Mouse (Mus musculus) MEL (cell line): ENCODE measurements at regions not wholly inside any gene's neighbourhood (a gene's known extent, or its start where the extent isn't known, plus 50 kb on each side); places are given as distances from the start of the nearest gene placed in this dataset.

ENCODE experiments used
- DNase-seq: peaks from one replicate; pipeline ENCODE4 v3.0.0; 2011; ENCODE audit warnings: low read depth, low spot score
- H3K27ac ChIP-seq: 2 replicates; pipeline ENCODE4 v1.5.1; 2012; ENCODE audit warnings: low read depth, mild to moderate bottlenecking, control low read depth, low read length, moderate library complexity; ENCODE audit not compliant: control insufficient read depth
- H3K27me3 ChIP-seq, 2 experiments: fragments of 150-350 bp in 1 of 2; sonication (generic) in 1 of 2; 2 replicates each; pipeline ENCODE4 v1.6.1; 2012; ENCODE audit warnings: low read length in 2 of 2, mild to moderate bottlenecking in 2 of 2, improper control_type of control experiment in 1 of 2, moderate library complexity in 1 of 2; ENCODE audit not compliant: insufficient read depth in 2 of 2, control insufficient read depth in 1 of 2
- H3K36me3 ChIP-seq, 2 experiments: 2 replicates each; pipeline ENCODE4 v1.6.1; 2012 to 2014; ENCODE audit warnings: low read length in 2 of 2, improper control_type of control experiment in 1 of 2, inconsistent platforms in 1 of 2, mild to moderate bottlenecking in 1 of 2; ENCODE audit not compliant: insufficient read depth in 2 of 2, control insufficient read depth in 1 of 2
- H3K4me1 ChIP-seq, 2 experiments: fragments of 150-350 bp in 1 of 2; sonication (generic) in 1 of 2; 2 replicates each; pipeline ENCODE4 v1.6.1; 2012; ENCODE audit warnings: low read length in 2 of 2, improper control_type of control experiment in 1 of 2, mild to moderate bottlenecking in 1 of 2; ENCODE audit not compliant: insufficient read depth in 2 of 2, control insufficient read depth in 1 of 2
- H3K4me3 ChIP-seq, 2 experiments: fragments of 150-350 bp in 1 of 2; sonication (generic) in 1 of 2; 2 replicates each; pipeline ENCODE4 v1.5.1; 2012; ENCODE audit warnings: low read depth in 2 of 2, low read length in 2 of 2, mild to moderate bottlenecking in 2 of 2, moderate library complexity in 2 of 2, control low read depth in 1 of 2, improper control_type of control experiment in 1 of 2; ENCODE audit not compliant: control insufficient read depth in 1 of 2, insufficient read depth in 1 of 2
- H3K79me2 ChIP-seq: 2 replicates; pipeline ENCODE4 v1.6.1; 2012; ENCODE audit warnings: mild to moderate bottlenecking, low read length, moderate library complexity; ENCODE audit not compliant: control insufficient read depth, poor library complexity, insufficient read depth
- H3K9ac ChIP-seq: 2 replicates; pipeline ENCODE4 v1.6.1; 2012; ENCODE audit warnings: low read depth, mild to moderate bottlenecking, control low read depth, low read length, moderate library complexity; ENCODE audit not compliant: control insufficient read depth, poor library complexity, severe bottlenecking
- H3K9me3 ChIP-seq: fragments of 150-350 bp; sonication (generic); replicated peaks from 2 replicates; pipeline ENCODE4 v1.6.1; 2012; ENCODE audit warnings: mild to moderate bottlenecking, low read length, improper control_type of control experiment, moderate library complexity; ENCODE audit not compliant: insufficient read depth
- BHLHE40 ChIP-seq: IDR thresholded peaks from 2 replicates; pipeline ENCODE4 v1.6.1; 2012; ENCODE audit warnings: low read depth, mild to moderate bottlenecking, inconsistent platforms, low read length, improper control_type of control experiment, borderline replicate concordance
- CHD1 ChIP-seq: IDR thresholded peaks from 2 replicates; pipeline ENCODE4 v1.6.1; 2012; ENCODE audit warnings: low read depth, mild to moderate bottlenecking, inconsistent platforms, low read length, improper control_type of control experiment
- CHD2 ChIP-seq: IDR thresholded peaks from 2 replicates; pipeline ENCODE4 v1.6.1; 2011; ENCODE audit warnings: low read length, improper control_type of control experiment
- E2F4 ChIP-seq: IDR thresholded peaks from 2 replicates; pipeline ENCODE4 v1.6.1; 2011; ENCODE audit warnings: low read depth, low read length, improper control_type of control experiment, borderline replicate concordance
- ELF1 ChIP-seq: IDR thresholded peaks from 2 replicates; pipeline ENCODE4 v1.6.1; 2014; ENCODE audit warnings: low read depth, mild to moderate bottlenecking, inconsistent platforms, low read length, improper control_type of control experiment, moderate library complexity
- EP300 ChIP-seq, 2 experiments: IDR thresholded peaks; 2 replicates each; pipeline ENCODE4 v1.6.1; 2011; ENCODE audit warnings: improper control_type of control experiment in 2 of 2, low read length in 2 of 2, low read depth in 1 of 2, mild to moderate bottlenecking in 1 of 2
- GABPA ChIP-seq: IDR thresholded peaks from 2 replicates; pipeline ENCODE4 v1.6.1; 2012; ENCODE audit warnings: low read depth, mild to moderate bottlenecking, inconsistent platforms, low read length, improper control_type of control experiment, moderate library complexity
- GATA1 ChIP-seq: IDR thresholded peaks from 2 replicates; pipeline ENCODE4 v1.6.1; 2011; ENCODE audit warnings: low read depth, low read length, improper control_type of control experiment
- HCFC1 ChIP-seq: IDR thresholded peaks from 2 replicates; pipeline ENCODE4 v1.6.1; 2012; ENCODE audit warnings: low read depth, mild to moderate bottlenecking, inconsistent platforms, low read length, improper control_type of control experiment, moderate library complexity
- MAZ ChIP-seq: IDR thresholded peaks from 2 replicates; pipeline ENCODE4 v1.6.1; 2012; ENCODE audit warnings: low read depth, mild to moderate bottlenecking, inconsistent platforms, low read length, improper control_type of control experiment
- MEF2A ChIP-seq: IDR thresholded peaks from 2 replicates; pipeline ENCODE4 v1.6.1; 2014; ENCODE audit warnings: low read depth, mild to moderate bottlenecking, inconsistent platforms, low read length, improper control_type of control experiment; ENCODE audit not compliant: poor library complexity, insufficient replicate concordance, severe bottlenecking; ENCODE audit errors: extremely low read depth
- MXI1 ChIP-seq: IDR thresholded peaks from 2 replicates; pipeline ENCODE4 v1.6.1; 2011; ENCODE audit warnings: mild to moderate bottlenecking, low read depth, low read length, improper control_type of control experiment
- MYC ChIP-seq: IDR thresholded peaks from 2 replicates; pipeline ENCODE4 v1.6.1; 2011; ENCODE audit warnings: low read depth, mild to moderate bottlenecking, low read length, improper control_type of control experiment, moderate library complexity
- NELFE ChIP-seq: IDR thresholded peaks from 2 replicates; pipeline ENCODE4 v1.6.1; 2011; ENCODE audit warnings: low read depth, low read length, improper control_type of control experiment
- NRF1 ChIP-seq: IDR thresholded peaks from 2 replicates; pipeline ENCODE4 v1.6.1; 2014; ENCODE audit warnings: low read depth, mild to moderate bottlenecking, inconsistent platforms, low read length, improper control_type of control experiment, moderate library complexity; ENCODE audit not compliant: poor library complexity, insufficient read depth, severe bottlenecking
- POLR2A ChIP-seq, 2 experiments: IDR thresholded peaks; 2 replicates each; pipeline ENCODE4 v1.6.1; 2011 to 2012; ENCODE audit warnings: low read length in 2 of 2, mild to moderate bottlenecking in 2 of 2, control low read depth in 1 of 2, improper control_type of control experiment in 1 of 2, low read depth in 1 of 2, moderate library complexity in 1 of 2; ENCODE audit not compliant: control insufficient read depth in 1 of 2, insufficient read depth in 1 of 2, poor library complexity in 1 of 2
- RAD21 ChIP-seq: IDR thresholded peaks from 2 replicates; pipeline ENCODE4 v1.6.1; 2011; ENCODE audit warnings: mild to moderate bottlenecking, low read depth, low read length, improper control_type of control experiment
- RCOR1 ChIP-seq: IDR thresholded peaks from 2 replicates; pipeline ENCODE4 v1.6.1; 2012; ENCODE audit warnings: low read depth, mild to moderate bottlenecking, inconsistent platforms, low read length, improper control_type of control experiment
- SIN3A ChIP-seq: IDR thresholded peaks from 2 replicates; pipeline ENCODE4 v1.6.1; 2012; ENCODE audit warnings: low read length, improper control_type of control experiment, inconsistent platforms
- SMC3 ChIP-seq: IDR thresholded peaks from 2 replicates; pipeline ENCODE4 v1.6.1; 2011; ENCODE audit warnings: low read depth, low read length, improper control_type of control experiment
- TAL1 ChIP-seq: IDR thresholded peaks from 2 replicates; pipeline ENCODE4 v1.6.1; 2012; ENCODE audit warnings: mild to moderate bottlenecking, inconsistent platforms, low read length, moderate library complexity, mixed read lengths
- TCF12 ChIP-seq: IDR thresholded peaks from 2 replicates; pipeline ENCODE4 v1.6.1; 2014; ENCODE audit warnings: low read depth, mild to moderate bottlenecking, inconsistent platforms, low read length, improper control_type of control experiment, moderate library complexity
- UBTF ChIP-seq: IDR thresholded peaks from 2 replicates; pipeline ENCODE4 v1.6.1; 2012; ENCODE audit warnings: low read depth, mild to moderate bottlenecking, inconsistent platforms, low read length, improper control_type of control experiment, moderate library complexity, borderline replicate concordance; ENCODE audit not compliant: insufficient read depth
- USF1 ChIP-seq: IDR thresholded peaks from 2 replicates; pipeline ENCODE4 v1.6.1; 2014; ENCODE audit warnings: low read depth, mild to moderate bottlenecking, inconsistent platforms, low read length, improper control_type of control experiment, moderate library complexity
- ZKSCAN1 ChIP-seq: IDR thresholded peaks from 2 replicates; pipeline ENCODE4 v1.6.1; 2012; ENCODE audit warnings: low read depth, mild to moderate bottlenecking, inconsistent platforms, low read length, improper control_type of control experiment, moderate library complexity
- ZMIZ1 ChIP-seq: IDR thresholded peaks from 2 replicates; pipeline ENCODE4 v1.6.1; 2012; ENCODE audit warnings: low read depth, mild to moderate bottlenecking, inconsistent platforms, low read length, improper control_type of control experiment, moderate library complexity

DNA sequence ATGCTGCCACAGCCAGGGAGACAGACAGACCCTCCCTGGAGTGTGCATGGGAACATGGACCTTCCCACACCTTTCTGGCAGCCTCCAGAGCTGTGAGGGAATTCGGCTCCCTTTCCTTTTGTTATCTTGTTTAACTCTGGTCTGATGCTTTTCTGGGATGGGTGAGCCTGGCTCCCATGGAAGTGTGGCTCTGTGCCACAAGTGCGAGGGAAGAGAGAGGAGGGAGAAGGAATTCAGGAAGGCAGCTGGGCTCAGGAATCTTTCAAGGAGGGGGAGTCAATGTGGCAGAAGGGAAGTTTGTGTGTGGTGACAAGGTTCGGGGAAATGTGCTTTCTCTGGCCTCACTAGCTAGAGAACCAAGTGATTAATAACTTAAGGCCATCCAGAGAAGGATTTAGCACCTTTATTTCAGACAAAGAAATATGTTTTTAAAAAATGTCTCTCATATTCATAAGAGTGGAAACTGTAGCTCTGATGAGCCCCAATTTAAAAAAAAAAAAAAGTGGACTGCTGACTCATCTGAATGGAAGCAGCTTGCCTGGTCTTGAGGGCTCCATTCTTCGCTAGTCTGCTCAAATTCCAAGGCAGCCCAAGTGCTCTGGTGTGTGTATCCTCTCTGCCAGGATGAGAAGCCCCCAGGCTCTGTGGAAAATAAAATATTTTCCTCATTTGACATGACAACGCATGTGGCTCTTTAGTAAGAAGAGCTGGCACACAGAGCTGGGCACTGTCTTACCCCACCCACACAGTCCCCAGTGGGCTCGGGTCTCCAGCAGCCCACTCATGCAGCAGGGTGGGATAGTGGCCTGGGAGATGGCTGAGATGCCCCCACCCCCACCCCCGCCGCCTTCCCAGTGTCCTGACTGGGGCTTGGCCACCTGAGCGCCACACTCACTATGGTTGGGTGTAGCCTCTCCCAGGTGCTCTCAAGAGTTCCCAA lies 129.1 kb downstream of the Gas1 start:
- TF ChIP-seq BHLHE40 (no peak), CHD1 (no peak), SIN3A (no peak), MYC (no peak), RCOR1 (no peak), NELFE (no peak), POLR2A (IDR thresholded peaks at IDR 0.05; ENCODE audit: control insufficient read depth in 1 of 2, insufficient read depth in 1 of 2, low read depth in 1 of 2, low read length in 2 of 2, poor library complexity in 1 of 2) (no peak), GABPA (no peak), RAD21 (no peak), SMC3 (no peak), ZMIZ1 (no peak), USF1 (no peak)
- Histone ChIP-seq H3K9me3 (no peaks in the 10 kb centered on the region), H3K79me2 (no peaks in the 10 kb centered on the region), H3K4me1 (no peaks in the 10 kb centered on the region), H3K4me3 (no peak overlapping the region), H3K36me3 (no peaks in the 10 kb centered on the region), H3K27me3 (no peaks in the 10 kb centered on the region), H3K9ac (no peak overlapping the region), H3K27ac (no peak overlapping the region)
- no peak for DNase-seq

DNA sequence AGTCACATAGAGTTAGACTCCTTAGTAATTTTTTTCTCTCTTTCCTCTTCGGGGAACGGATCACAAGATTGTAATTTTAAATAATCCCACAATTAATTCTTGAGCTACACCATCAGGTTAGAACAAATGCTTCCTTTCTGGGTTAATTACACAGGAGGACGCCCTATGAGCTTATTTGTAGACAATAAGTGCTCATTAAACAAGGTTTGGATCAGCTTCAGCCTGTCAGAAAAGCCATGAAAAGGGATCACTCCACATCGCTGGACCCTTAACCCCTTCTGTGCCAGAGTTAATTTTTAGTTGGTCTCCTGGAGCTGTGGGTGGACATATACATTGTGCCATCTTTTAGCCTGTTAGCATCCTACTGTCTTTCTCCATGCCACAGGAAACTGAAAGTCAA lies 131.4 kb downstream of the Gas1 start:
- TF ChIP-seq E2F4 (no peak), CHD1 (no peak), ZMIZ1 (no peak), SIN3A (no peak), MEF2A (no peak), UBTF (no peak), GATA1 (no peak), MAZ (no peak), NRF1 (no peak), BHLHE40 (no peak), GABPA (no peak), MXI1 (no peak), CHD2 (no peak), RAD21 (no peak), TAL1 (no peak), HCFC1 (no peak), ELF1 (no peak), ZKSCAN1 (no peak), EP300 (IDR thresholded peaks at IDR 0.05; ENCODE audit: low read depth in 1 of 2, low read length in 2 of 2) (no peak), TCF12 (no peak)
- Histone ChIP-seq H3K36me3 (no peaks in the 10 kb centered on the region), H3K79me2 (no peaks in the 10 kb centered on the region), H3K4me1 (no peaks in the 10 kb centered on the region), H3K9me3 (no peaks in the 10 kb centered on the region), H3K27me3 (no peaks in the 10 kb centered on the region), H3K27ac (no peak overlapping the region), H3K9ac (no peak overlapping the region), H3K4me3 (no peak overlapping the region)
- DNase-seq = no peak
